Mouse (Mus musculus): ENCODE data around the gene Rbm3.
"Not testable (repeated sequence)": the region's sequence is repeated elsewhere in the genome, so short reads cannot be mapped to it uniquely, and the experiment has no call there.

Rbm3 gene

GRCm38 (mm10) chrX:8131393-8131792 lies 14.3 kb downstream of the Rbm3 start:
- no peak for DNase-seq (ENCODE audit: extremely low spot score, low spot score)

- no peak for DNase-seq (ENCODE audit: extremely low spot score, low spot score)
Measured at GRCm38 (mm10) chrX:8125235-8125634, 20.4 kb downstream of the Rbm3 start.

- DNase-seq (ENCODE audit: extremely low spot score, low spot score) = no peak
Measured at GRCm38 (mm10) chrX:8123821-8124470, 21.7 kb downstream of the Rbm3 start.

- DNase-seq (ENCODE audit: extremely low spot score, low spot score) = no peak
Measured at GRCm38 (mm10) chrX:8117264-8117663, 28.4 kb downstream of the Rbm3 start.

GRCm38 (mm10) chrX:8115275-8115674 lies 30.4 kb downstream of the Rbm3 start:
- no peak for DNase-seq (ENCODE audit: extremely low spot score, low spot score)

- no peak for DNase-seq (ENCODE audit: extremely low spot score, low spot score)
Measured at GRCm38 (mm10) chrX:8105019-8105418, 40.7 kb downstream of the Rbm3 start.

GRCm38 (mm10) chrX:8102213-8102668 lies 43.4 kb downstream of the Rbm3 start:
- DNase-seq (ENCODE audit: extremely low spot score, low spot score) = no peak

- peak; percentile 67 for DNase-seq (ENCODE audit: extremely low spot score, low spot score)
Measured at GRCm38 (mm10) chrX:8101017-8101416, 44.7 kb downstream of the Rbm3 start.

- DNase-seq (ENCODE audit: extremely low spot score, low spot score) = no peak
Measured at GRCm38 (mm10) chrX:8099435-8099834, 46.2 kb downstream of the Rbm3 start.

- peak; percentile 82 for DNase-seq (ENCODE audit: extremely low spot score, low spot score)
Measured at GRCm38 (mm10) chrX:8096787-8097242, 48.9 kb downstream of the Rbm3 start.

GRCm38 (mm10) chrX:8096068-8096786 lies 49.5 kb downstream of the Rbm3 start:
- DNase-seq (ENCODE audit: extremely low spot score, low spot score) = not testable (repeated sequence)

- DNase-seq (ENCODE audit: extremely low spot score, low spot score) = no peak
Measured at GRCm38 (mm10) chrX:8095546-8095945, 50.1 kb downstream of the Rbm3 start.

GRCm38 (mm10) chrX:8090954-8091347 lies 54.7 kb downstream of the Rbm3 start:
- DNase-seq (ENCODE audit: extremely low spot score, low spot score) = not testable (repeated sequence)

GRCm38 (mm10) chrX:8090346-8090953 lies 55.2 kb downstream of the Rbm3 start, which contains the start of gene Was:
Was (minus strand) TSS chrX:8090498.
- no peak for DNase-seq (ENCODE audit: extremely low spot score, low spot score)

- DNase-seq (ENCODE audit: extremely low spot score, low spot score) = no peak
Measured at GRCm38 (mm10) chrX:8089746-8090145, 55.9 kb downstream of the Rbm3 start.

Data from neural tube, embryonic 10.5 days (tissue).